Mouse (Mus musculus): ENCODE results near the gene Dnajb7. TPM values are rescaled to one million over a fixed set of nuclear protein-coding genes. Genes with fewer than 3 reads are reported as not detected.

Gene Dnajb7
- polyA plus RNA-seq, 2 experiments, result 1.4 TPM; not detected in 1

- Histone ChIP-seq H3K4me1 (ENCODE audit: control insufficient read depth, insufficient read depth, low read length) (peaks cover 9% of the 10 kb centered on the region; the same call in 1 of the 2 replicates), H3K36me3 (ENCODE audit: control insufficient read depth, insufficient read depth, low read length) (0 out of 2 replicates have a peak, but pooled peaks cover 4% of the 10 kb centered on the region), H3K9ac (ENCODE audit: low read depth, low read length, severe bottlenecking) (no peak overlapping the region), H3K27ac (replicated peaks; ENCODE audit: low read depth, low read length) (no peak overlapping the region), H3K27me3 (ENCODE audit: control insufficient read depth, insufficient read depth, low read length) (no peaks in the 10 kb centered on the region), H3K9me3 (ENCODE audit: control insufficient read depth, low read length) (no peaks in the 10 kb centered on the region), H3K4me2 (replicated peaks; ENCODE audit: low read depth, low read length, severe bottlenecking) (no peak overlapping the region), H3K4me3 (replicated peaks; ENCODE audit: low read length) (no peak overlapping the region)
- no peak for TF ChIP-seq POLR2A (IDR thresholded peaks at IDR 0.05; ENCODE audit: borderline replicate concordance, extremely low read depth, insufficient read depth, insufficient read length)
- ATAC-seq (ENCODE audit: low FRiP score, low read depth), result no peak
- DNase-seq (ENCODE audit: low spot score), result no peak
- 85% methylated on average over 3 of the region's 3 CpGs for WGBS
Measured at GRCm38 (mm10) chr15:81405008-81405407, 3.1 kb downstream of the Dnajb7 start.

GRCm38 (mm10) chr15:81399638-81400315, 8.3 kb downstream of the Dnajb7 start, which contains the start of the genes St13 and Xpnpep3:
Gene St13, minus strand, starts transcription at chr15:81400077.
Gene Xpnpep3, plus strand, starts transcription at chr15:81400138.
- WGBS, result 0% methylated on average over 47 of the region's 50 CpGs
- Histone ChIP-seq H3K27ac (replicated peaks; ENCODE audit: low read depth, low read length) (peak within 1 kb of the TSS; percentile 96), H3K36me3 (ENCODE audit: control insufficient read depth, insufficient read depth, low read length) (0 out of 2 replicates have a peak, but pooled peaks cover 4% of the 10 kb centered on the region), H3K9ac (ENCODE audit: low read depth, low read length, severe bottlenecking) (peak within 1 kb of the TSS; percentile 92), H3K4me1 (ENCODE audit: control insufficient read depth, insufficient read depth, low read length) (peaks cover 11% of the 10 kb centered on the region; the same call in 1 of the 2 replicates), H3K4me3 (replicated peaks; ENCODE audit: low read length) (peak within 1 kb of the TSS; percentile 94), H3K27me3 (ENCODE audit: control insufficient read depth, insufficient read depth, low read length) (no peaks in the 10 kb centered on the region), H3K4me2 (replicated peaks; ENCODE audit: low read depth, low read length, severe bottlenecking) (peak within 1 kb of the TSS; percentile 62), H3K9me3 (ENCODE audit: control insufficient read depth, low read length) (no peaks in the 10 kb centered on the region)
- ATAC-seq (ENCODE audit: low FRiP score, low read depth), result peak; percentile 100
- peak; percentile 96 for DNase-seq (ENCODE audit: low spot score)
- 0 out of 2 replicates have a peak, but pooled peaks have one; percentile 39 for TF ChIP-seq POLR2A (IDR thresholded peaks at IDR 0.05; ENCODE audit: borderline replicate concordance, extremely low read depth, insufficient read depth, insufficient read length)

- H3K27ac ChIP-seq (replicated peaks; ENCODE audit: low read depth, low read length), result peak overlapping the region; percentile 96
- H3K4me3 ChIP-seq (replicated peaks; ENCODE audit: low read length), result peak overlapping the region; percentile 94
- H3K9ac ChIP-seq (ENCODE audit: low read depth, low read length, severe bottlenecking), result peak overlapping the region; percentile 92
- peaks cover 11% of the 10 kb centered on the region; the same call in 1 of the 2 replicates for H3K4me1 ChIP-seq (ENCODE audit: control insufficient read depth, insufficient read depth, low read length)
- no peak for DNase-seq (ENCODE audit: low spot score)
- H3K27me3 ChIP-seq (ENCODE audit: control insufficient read depth, insufficient read depth, low read length), result no peaks in the 10 kb centered on the region
- H3K4me2 ChIP-seq (replicated peaks; ENCODE audit: low read depth, low read length, severe bottlenecking), result peak overlapping the region; percentile 62
- H3K9me3 ChIP-seq (ENCODE audit: control insufficient read depth, low read length), result no peaks in the 10 kb centered on the region
- under 1% methylated on average over 20 of the region's 21 CpGs for WGBS
- ATAC-seq (ENCODE audit: low FRiP score, low read depth), result no peak
- H3K36me3 ChIP-seq (ENCODE audit: control insufficient read depth, insufficient read depth, low read length), result 0 out of 2 replicates have a peak, but pooled peaks cover 4% of the 10 kb centered on the region
- TF ChIP-seq POLR2A (IDR thresholded peaks at IDR 0.05; ENCODE audit: borderline replicate concordance, extremely low read depth, insufficient read depth, insufficient read length), result no peak
Measured at GRCm38 (mm10) chr15:81399297-81399637, 8.8 kb downstream of the Dnajb7 start.

- H3K4me2 ChIP-seq (replicated peaks; ENCODE audit: low read depth, low read length, severe bottlenecking), result peak overlapping the region; percentile 62
- no peaks in the 10 kb centered on the region for H3K9me3 ChIP-seq (ENCODE audit: control insufficient read depth, low read length)
- H3K27me3 ChIP-seq (ENCODE audit: control insufficient read depth, insufficient read depth, low read length), result no peaks in the 10 kb centered on the region
- ATAC-seq (ENCODE audit: low FRiP score, low read depth) (no peak), DNase-seq (ENCODE audit: low spot score) (no peak)
- peaks cover 11% of the 10 kb centered on the region; the same call in 1 of the 2 replicates for H3K4me1 ChIP-seq (ENCODE audit: control insufficient read depth, insufficient read depth, low read length)
- peak overlapping the region; percentile 92; the same call in 1 of the 2 replicates for H3K9ac ChIP-seq (ENCODE audit: low read depth, low read length, severe bottlenecking)
- TF ChIP-seq POLR2A (IDR thresholded peaks at IDR 0.05; ENCODE audit: borderline replicate concordance, extremely low read depth, insufficient read depth, insufficient read length), result no peak
- peak overlapping the region; percentile 94 for H3K4me3 ChIP-seq (replicated peaks; ENCODE audit: low read length)
- no peak overlapping the region for H3K27ac ChIP-seq (replicated peaks; ENCODE audit: low read depth, low read length)
- H3K36me3 ChIP-seq (ENCODE audit: control insufficient read depth, insufficient read depth, low read length), result 0 out of 2 replicates have a peak, but pooled peaks cover 4% of the 10 kb centered on the region
Measured at GRCm38 (mm10) chr15:81398189-81398588, 9.9 kb downstream of the Dnajb7 start.

- Histone ChIP-seq H3K9me3 (ENCODE audit: control insufficient read depth, low read length) (no peaks in the 10 kb centered on the region), H3K4me1 (ENCODE audit: control insufficient read depth, insufficient read depth, low read length) (peaks cover 3% of the 10 kb centered on the region; the same call in 1 of the 2 replicates), H3K4me3 (replicated peaks; ENCODE audit: low read length) (no peak overlapping the region), H3K27ac (replicated peaks; ENCODE audit: low read depth, low read length) (no peak overlapping the region), H3K36me3 (ENCODE audit: control insufficient read depth, insufficient read depth, low read length) (peaks cover 27% of the 10 kb centered on the region), H3K4me2 (replicated peaks; ENCODE audit: low read depth, low read length, severe bottlenecking) (no peak overlapping the region), H3K9ac (ENCODE audit: low read depth, low read length, severe bottlenecking) (no peak overlapping the region), H3K27me3 (ENCODE audit: control insufficient read depth, insufficient read depth, low read length) (no peaks in the 10 kb centered on the region)
- DNase-seq (ENCODE audit: low spot score) (no peak), ATAC-seq (ENCODE audit: low FRiP score, low read depth) (no peak)
- WGBS, result 88% methylated on average over 8 of the region's 8 CpGs
- no peak for TF ChIP-seq POLR2A (IDR thresholded peaks at IDR 0.05; ENCODE audit: borderline replicate concordance, extremely low read depth, insufficient read depth, insufficient read length)
Measured at GRCm38 (mm10) chr15:81394211-81394915, 13.7 kb downstream of the Dnajb7 start.
